Mouse (Mus musculus): ENCODE results near the gene Arhgef16.

DNA sequence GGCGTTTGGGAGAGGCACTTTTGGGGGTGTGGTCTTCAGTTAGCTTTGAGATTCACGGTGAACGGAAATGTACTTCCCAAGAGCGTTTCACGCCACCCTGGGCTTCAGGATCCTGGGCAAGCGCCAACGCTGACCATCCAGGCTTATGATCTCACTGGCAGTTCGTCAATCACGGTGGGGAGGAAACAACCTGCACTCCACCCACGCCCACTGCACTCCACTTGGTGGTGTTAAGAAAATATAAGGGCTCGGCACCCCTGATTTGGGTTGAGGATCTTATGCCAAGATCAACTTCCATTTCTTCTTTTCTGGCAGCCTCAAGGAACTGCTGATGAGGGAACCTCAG, 12.1 kb upstream of the Arhgef16 start:
- TF ChIP-seq CTCF (IDR thresholded peaks at IDR 0.05; ENCODE audit: borderline replicate concordance, extremely low read depth, insufficient read depth, insufficient read length) (no peak), POLR2A (IDR thresholded peaks at IDR 0.05; ENCODE audit: borderline replicate concordance, extremely low read depth, insufficient read depth, insufficient read length, poor library complexity, severe bottlenecking) (no peak)
